Mouse (Mus musculus) cerebellum, postnatal 25 days (tissue): ENCODE measurements around the gene Tgfbr3.

Experiments
- DNase-seq, 2 experiments: peaks; one replicate each; pipeline ENCODE4 v3.0.0; 2021; ENCODE audit warnings: mixed read lengths in 2 of 2

Gene Tgfbr3

GRCm38 (mm10) chr5:107289234-107289764 lies at the start of gene Tgfbr3:
Tgfbr3 (minus strand) TSS chr5:107289629.
- DNase-seq = peak; percentile 90 to 94

GRCm38 (mm10) chr5:107330916-107331421 lies 41.5 kb upstream of the Tgfbr3 start, which contains the start of gene Brdt:
Brdt (plus strand) TSS chr5:107331159.
- DNase-seq = no peak

DNA sequence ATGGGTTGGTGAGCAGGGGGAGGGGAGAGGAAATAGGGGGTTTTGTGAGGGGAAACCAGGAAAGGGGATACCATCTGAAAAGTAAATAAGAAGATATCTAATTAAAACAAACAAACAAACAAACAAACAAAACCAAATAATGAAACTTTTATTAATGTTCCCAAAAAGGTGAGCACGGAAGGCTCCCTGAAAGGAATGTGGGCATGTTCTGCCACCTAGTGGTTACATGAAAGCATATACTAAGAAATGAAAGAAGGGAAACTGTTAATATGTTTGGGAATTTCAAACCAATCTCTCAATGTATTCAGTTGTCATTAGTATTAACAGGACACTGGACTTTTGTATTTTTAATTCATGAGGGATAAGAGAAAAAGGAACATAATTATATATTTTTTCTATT lies 31.3 kb upstream of the Tgfbr3 start:
- peak in 1 of 2 experiments; percentile 65 for DNase-seq

DNA sequence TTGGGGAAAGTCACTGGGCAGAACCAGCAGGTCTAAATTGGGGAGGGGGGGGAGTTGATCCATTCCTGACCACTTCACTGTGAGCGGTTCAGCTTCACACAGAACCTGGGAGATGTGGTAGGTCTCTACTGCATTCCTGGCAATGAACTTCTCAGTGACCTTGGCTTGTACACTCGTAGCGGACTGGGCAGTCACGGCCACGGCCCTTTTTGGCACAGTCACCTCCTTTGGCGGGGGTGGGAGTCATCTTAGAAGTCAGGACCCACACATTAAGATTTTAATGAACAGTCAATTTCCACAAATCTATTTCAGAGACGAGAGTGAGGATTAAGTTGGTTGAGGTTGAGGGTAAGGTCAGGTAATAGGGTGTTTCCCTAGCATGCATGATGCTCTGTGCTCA lies 27.7 kb upstream of the Tgfbr3 start:
- DNase-seq = no peak

- no peak for DNase-seq
These were observed 18.0 kb upstream of the Tgfbr3 start for GRCm38 (mm10) chr5:107307432-107307831.

DNA sequence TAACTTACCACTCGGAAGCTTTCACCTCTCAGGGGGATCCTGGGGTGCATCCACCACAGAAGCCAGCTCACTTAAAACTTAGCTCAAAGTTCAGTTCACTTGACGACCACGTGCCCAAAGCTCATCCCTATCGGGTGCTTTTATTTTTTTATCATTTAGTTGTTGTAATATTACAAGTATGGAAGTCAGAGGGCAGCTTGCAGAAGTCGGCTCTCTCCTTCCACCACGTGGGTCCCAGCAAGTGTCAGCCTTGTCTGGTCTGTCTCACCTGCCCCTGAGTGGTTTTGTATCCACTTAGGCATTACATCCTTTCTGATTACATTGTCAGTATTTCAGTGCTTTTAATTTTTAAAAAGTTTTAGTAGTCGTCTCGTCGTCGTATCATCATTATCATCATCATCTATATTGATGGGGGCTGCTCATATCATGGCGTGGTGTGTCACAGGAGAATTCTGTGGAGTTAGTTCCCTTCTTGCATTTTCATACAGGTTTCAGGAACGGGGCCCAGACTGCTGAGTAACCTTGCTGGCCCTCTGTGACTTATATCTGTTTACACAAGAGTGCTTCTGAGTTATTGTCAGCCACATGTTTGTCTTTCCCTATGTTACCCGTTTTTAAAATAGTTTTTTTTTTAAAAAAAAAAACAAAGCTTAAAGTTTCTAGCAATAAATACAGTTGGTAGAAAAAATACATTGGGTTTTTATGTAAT lies 14.8 kb upstream of the Tgfbr3 start:
- DNase-seq = no peak

DNA sequence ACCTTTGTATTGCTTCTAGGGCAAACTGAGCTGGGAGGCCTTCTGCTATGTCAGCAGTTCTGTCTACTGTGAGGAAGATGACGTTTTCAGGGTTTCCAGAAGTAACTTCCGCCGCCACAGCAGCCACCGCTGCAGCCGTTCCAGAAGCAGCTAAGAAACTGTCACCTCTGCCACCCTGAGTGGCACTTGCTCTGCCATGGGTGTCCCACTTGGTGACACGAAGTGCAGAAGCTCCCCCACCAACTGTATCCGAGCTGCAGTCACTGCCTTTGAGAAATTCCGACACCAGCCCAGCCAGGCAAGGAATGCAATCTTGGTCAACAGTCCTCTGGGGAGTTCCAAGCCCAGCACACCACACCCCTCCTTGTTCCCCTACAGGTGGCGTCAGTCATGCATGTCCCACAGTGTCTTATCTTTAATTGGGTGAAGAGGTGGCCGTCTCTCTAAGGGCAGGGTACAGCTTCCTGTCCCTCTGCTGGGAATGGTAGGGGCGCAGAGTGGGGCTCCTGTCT lies 14.0 kb upstream of the Tgfbr3 start:
- DNase-seq = no peak

DNA sequence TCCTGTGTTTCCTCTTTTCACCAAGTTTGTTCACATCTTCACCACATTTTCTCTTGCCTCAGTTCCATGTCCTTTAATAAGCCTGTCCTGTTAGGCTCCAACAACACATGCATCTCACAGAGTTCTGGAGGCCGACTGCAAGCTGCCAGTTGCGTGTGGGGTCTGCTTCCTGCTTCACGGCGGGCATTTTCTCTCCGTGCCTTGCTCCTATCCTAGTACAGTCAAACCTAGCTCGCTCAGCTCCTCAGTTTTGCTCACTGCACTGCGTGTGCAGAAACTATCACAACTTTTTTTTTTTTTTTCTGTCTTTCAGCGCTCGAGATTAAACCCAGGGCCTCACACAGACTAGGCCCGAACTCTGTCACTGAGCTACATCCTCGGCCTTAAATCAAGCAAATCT lies 9.4 kb upstream of the Tgfbr3 start:
- no peak for DNase-seq

DNA sequence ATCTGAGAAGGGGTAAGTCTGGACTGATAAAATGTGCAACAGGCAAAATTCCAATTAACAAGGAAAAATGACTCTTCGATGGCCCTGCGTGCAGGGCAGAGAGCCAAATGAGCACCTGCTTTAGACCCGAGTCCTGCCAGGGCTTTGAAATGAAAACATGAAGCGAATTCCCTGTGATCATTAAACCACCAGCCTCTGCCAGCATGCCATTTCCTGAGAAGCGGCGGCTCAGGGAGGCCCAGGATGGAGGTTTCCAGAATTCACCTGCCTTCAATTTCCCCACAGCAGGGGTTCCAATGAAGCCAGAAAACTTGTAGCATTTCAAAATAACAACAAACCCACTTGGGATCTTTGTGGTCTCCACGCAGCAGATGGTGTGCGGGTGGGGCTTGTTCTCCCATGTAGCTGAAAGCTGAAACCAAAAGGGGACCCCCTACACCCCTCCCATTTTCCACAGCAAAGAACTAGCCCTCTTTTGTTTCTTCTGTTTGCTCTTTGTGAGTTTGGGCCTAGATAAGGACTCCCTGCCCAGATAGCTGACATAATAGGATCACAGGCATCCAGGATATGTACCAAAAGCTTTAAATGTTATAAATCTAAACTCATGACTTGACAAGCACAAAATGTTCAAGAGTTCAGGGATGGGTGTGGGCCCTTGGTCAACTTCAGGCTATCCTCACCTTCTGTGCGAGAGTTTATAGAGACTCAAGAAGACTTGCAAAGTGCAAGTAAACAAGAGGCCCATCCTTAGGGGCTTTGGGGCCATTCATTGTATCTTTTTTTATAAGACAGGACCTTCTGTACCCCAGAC lies 7.3 kb upstream of the Tgfbr3 start:
- DNase-seq = peak; percentile 80 to 85

DNA sequence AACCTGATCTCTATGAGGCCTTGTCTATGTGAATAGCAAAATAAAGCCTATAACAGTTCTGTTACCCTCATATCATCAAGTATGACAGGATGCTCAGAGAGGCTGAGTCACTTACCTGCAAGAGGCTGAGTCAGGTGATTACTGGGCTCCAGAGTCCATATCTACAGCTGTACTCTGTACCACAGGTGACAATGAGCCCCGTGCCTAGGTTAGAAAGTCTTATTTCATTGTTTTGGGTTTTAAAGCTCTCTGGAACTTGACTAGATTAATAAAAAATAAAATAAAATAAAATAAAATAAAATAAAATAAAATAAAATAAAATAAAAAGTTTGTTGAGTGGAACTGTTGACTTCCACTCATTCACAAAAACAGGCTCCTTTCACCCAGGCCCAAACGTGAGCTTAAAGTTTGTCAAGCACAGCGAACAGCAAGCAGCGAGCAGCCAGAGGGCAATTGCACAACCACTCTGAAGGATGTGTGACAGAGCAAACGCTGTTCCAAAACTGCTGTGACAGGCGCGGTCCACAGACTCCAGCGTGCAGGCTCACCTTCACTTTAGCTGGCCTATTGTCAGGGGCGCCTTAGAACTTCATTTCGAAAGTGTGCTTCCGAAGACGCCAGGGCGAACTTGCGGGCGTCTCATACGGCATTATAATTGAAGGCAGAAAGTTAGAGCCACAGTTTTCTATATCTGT lies 6.5 kb upstream of the Tgfbr3 start:
- no peak for DNase-seq

GRCm38 (mm10) chr5:107295061-107295816 lies 5.8 kb upstream of the Tgfbr3 start:
- peak; percentile 63 to 85 for DNase-seq

DNA sequence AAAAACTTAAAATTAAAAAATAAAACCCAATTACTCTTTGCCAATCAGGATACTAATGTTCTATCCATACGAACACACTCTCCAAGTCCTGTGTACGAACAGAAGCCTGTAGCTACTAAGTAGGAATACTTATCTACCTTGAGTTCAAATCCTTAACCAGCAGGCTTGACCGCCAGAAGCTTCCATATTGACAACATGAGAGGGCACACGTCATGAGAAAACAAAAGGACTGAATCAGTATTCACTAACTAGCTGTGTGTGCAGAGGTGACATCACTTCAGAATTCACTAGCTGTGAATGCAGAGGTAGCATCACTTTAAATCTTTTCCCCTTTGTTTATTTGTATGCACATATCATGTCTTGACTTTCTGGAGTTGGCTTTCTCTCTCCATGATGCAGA lies 4.6 kb upstream of the Tgfbr3 start:
- DNase-seq = no peak

GRCm38 (mm10) chr5:107289986-107290385 lies 557 bp upstream of the Tgfbr3 start:
- no peak for DNase-seq

DNA sequence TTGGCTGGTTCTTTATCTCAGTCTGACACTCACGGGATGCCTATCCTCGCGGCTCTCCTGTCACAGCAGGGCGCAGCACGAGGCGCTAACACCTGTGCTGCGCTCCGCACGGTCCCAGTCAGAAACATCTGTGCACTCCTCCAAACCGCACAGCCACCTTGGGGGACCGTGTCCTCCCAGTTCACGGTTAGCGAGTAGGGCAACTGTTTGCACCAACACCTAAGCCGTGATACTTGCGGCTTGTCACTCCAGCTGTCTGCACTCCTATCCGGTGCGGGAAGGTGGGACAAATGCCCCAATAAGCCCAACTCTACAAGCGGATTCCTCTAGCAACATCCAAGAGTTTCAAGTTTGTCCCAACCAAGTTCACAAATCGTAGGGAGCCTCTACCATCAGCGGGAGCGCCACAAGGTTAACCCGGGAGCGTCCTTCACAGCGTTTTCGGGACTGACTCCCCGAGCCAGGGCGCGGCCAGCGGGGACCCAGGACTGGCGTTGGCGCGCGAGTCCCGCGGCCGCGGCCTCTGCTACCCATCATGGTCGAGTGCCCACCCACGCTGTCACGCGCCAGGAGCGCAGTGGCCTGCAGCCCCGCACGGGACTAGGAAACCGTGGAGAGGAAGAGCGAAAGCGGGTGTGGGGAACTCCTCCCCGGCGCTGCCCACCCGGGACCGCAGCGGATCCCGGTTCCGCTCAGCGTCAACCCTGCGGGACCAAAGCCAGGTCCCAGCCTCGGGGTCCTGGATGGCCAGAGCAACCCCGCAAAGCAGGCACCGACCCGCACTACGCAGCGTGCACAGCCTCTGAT lies 799 bp downstream of the Tgfbr3 start:
- DNase-seq = peak in 1 of 2 experiments; percentile 77

GRCm38 (mm10) chr5:107287908-107288267 lies 1.5 kb downstream of the Tgfbr3 start:
- DNase-seq = no peak

DNA sequence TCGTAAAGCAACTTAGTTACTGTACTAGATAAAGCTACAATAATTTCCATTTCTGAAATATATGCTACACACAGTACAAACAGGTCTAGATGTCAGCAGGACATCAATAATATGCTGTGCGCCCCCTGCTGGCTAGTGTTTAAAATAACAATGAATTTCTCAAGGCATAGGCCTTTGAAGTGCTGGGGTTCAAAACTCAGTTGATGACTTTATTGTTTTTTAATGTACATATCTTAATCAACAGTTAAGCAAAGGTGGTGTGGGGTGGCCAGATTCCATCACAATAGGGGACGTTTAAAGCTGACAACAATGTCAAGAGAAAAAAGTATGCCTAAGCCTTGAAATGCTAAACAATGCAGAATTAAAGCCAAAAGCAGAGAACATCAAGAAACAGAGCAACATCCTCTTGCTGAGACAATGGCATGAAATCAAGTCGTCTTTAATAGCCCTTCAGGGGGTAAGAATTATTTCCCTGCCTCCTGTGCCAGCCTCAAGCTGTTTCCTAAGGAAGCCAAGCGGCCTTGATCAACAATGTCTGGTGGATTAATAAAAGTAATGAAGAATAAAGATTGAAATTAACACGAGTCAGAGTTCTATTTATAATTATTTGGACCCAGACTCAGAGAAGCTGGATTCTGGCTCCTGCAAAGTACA lies 2.0 kb downstream of the Tgfbr3 start:
- DNase-seq = peak; percentile 84 to 89

DNA sequence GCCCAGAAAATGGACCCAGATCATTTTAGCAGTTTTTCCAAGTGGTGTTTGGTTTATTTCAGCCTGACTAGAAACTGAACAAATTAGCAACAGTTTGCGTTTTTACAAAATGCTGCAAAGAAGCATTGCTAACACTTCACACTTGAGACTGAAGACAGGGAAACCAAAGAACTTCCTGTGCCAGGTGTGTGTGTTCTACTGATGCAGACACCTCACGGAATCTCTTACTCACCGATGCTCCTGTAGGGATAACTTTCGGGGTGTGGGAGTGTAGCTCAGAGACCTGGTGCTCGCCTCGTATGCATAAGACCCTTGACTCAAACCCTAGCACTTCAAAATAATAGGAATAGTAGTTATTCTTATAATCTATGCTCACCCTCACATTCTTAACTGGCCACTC lies 3.9 kb downstream of the Tgfbr3 start:
- DNase-seq = no peak

- no peak for DNase-seq
These were observed 5.4 kb downstream of the Tgfbr3 start for GRCm38 (mm10) chr5:107283935-107284524.

DNA sequence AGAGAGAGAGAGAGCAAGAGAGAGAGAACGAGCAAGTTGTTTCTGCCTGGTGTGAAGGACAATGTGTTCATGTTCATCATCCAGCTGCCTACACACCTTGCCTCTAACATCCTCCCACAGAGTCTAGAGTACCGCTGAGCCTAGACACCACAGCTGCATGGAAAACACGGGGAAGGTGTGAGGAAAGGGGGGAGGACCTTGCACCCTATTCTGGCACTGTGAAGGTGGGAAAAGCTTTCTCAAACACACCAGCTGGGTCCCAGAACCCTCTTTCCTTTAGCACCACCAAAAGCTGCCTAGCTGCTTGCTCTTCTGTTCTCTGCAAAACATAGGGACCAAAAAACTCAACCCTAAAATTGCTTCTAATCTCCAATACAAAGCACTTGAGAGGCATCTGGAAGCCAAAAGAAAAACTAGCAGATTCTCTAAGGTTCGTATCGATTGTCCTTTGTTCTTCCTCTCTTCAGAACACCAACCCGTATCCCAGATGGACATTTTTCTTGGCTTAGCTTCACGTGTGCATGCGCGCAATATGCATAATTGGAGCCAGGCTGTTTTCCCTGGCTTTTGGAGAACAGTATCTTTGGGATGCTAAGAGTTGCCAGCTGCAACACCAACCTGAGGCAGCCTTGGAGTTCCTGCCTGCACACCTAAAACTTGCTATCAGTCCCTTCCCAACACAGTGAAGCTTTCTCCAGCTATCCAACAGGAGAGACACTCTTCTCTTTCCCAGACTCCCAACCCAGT lies 6.7 kb downstream of the Tgfbr3 start:
- peak; percentile 44 to 52 for DNase-seq
